Mouse (Mus musculus) left cerebral cortex, adult 2 months (tissue): Measurements from ENCODE around the gene Pitpnm3. TPM values are rescaled to one million over a fixed set of nuclear protein-coding genes. Genes with fewer than 3 reads are reported as not detected.

Experiments
- DNase-seq, 2 experiments: peaks; one replicate each; pipeline ENCODE4 v3.0.0; 2021 to 2022; ENCODE audit warnings: low spot score in 2 of 2, mixed read lengths in 1 of 2; ENCODE audit errors: extremely low spot score in 1 of 2
- H3K27ac ChIP-seq: fragments of 200-600 bp; 2 replicates; pipeline ENCODE4 v1.8.1; 2022
- H3K4me3 ChIP-seq: fragments of 200-600 bp; 2 replicates; pipeline ENCODE4 v1.8.1; 2022
- CTCF ChIP-seq: fragments of 200-600 bp; IDR thresholded peaks from 2 replicates; pipeline ENCODE4 v1.8.1; 2022; ENCODE audit warnings: antibody characterized with exemption, mild to moderate bottlenecking, moderate library complexity
- intact Hi-C: fragments of 180-260 bp; cut with DNase I; formaldehyde crosslinking; loops from one replicate; pipeline ENCODE4 v1.15.1; 2025
- total RNA-seq, 2 experiments: library from RNA; stranded (reverse); gene quantifications; 2 replicates each; pipeline ENCODE4 v1.2.3; 2021

Gene Pitpnm3
- total RNA-seq, 2 experiments from 2014 or later: 88.9 to 92.4 TPM

- TF ChIP-seq CTCF: no peak
- DNase-seq: no peak
- intact Hi-C loops: no loop called here
- Histone ChIP-seq H3K4me3 (no peak overlapping the region), H3K27ac (no peak overlapping the region)
Observed at GRCm38 (mm10) chr11:72120354-72120753, 15.2 kb downstream of the Pitpnm3 start.

GRCm38 (mm10) chr11:72118630-72119029 lies 16.9 kb downstream of the Pitpnm3 start:
- Histone ChIP-seq H3K27ac (no peak overlapping the region), H3K4me3 (no peak overlapping the region)
- TF ChIP-seq CTCF: no peak; the same call in 1 of the 2 replicates
- intact Hi-C loops: no loop called here
- DNase-seq: no peak

DNA sequence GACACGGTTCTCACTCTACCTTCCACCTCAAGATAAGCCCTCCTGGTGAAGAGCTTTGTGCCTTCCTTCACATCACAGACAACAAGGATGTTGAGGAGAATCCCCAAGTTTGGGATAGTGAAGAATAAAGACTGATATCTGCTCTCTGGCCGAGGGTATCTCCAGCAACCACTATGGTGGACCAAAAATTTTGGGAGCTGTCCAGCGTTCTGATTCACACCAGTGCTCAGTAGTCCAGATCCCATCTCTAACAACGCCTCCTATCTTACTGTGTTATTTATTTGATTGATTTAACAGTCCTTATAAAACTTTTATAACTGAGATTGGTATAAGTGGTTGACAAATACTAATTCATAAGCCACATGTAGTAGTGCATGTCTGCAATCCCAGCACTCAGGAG lies 22.3 kb downstream of the Pitpnm3 start:
- DNase-seq: no peak
- intact Hi-C loops: no loop called here
- H3K27ac ChIP-seq: no peak overlapping the region
- TF ChIP-seq CTCF: no peak
- H3K4me3 ChIP-seq: no peak overlapping the region

DNA sequence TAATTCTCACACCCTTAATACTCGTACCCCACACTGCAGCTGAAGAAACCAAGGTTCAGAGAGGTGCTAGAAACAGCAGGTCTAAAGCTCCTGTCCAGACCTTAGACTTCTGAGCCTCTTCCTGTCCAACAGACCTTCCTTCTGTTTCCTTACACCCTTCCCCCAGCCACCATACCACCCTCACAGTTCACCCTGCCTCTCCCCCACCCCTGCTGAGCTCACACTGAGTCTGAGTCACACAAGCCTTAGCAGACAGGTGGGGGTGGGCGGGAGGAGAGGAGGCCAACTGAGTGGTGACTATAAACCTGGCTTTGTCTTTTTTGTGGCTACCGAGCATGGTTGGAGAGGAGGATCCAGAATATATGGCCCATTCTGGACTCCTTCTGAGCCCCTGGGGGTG lies 24.9 kb downstream of the Pitpnm3 start:
- Histone ChIP-seq H3K27ac (peak overlapping the region; percentile 55; the same call in 1 of the 2 replicates), H3K4me3 (no peak overlapping the region)
- intact Hi-C loops: no loop called here
- peak in 1 of 2 experiments; percentile 56 for DNase-seq
- no peak for TF ChIP-seq CTCF

GRCm38 (mm10) chr11:72104223-72104622 lies 31.4 kb downstream of the Pitpnm3 start:
- DNase-seq: no peak
- Histone ChIP-seq H3K27ac (peak overlapping the region; percentile 28; the same call in 1 of the 2 replicates), H3K4me3 (no peak overlapping the region)
- intact Hi-C loops: no loop called here
- TF ChIP-seq CTCF: no peak

DNA sequence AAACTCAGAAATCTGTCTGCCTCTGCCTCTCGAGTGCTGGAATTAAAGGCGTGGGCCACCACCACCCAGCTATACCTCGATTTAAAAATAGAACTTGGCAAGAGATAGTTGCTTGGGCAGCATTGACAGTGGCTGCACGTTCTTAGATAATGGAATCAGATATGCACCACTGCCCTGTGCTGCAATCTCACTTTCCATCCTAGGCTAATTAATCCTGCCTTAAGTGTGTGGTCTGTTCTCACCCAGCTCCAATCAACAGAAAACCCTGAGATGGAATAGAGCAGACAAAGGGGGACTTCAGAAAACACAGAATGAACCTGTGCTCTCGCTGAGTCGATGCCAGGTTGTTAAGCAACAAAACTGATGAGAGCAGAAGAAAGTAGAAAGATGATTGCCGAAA lies 32.0 kb downstream of the Pitpnm3 start:
- TF ChIP-seq CTCF: no peak
- Histone ChIP-seq H3K27ac (no peak overlapping the region; the same call in 1 of the 2 replicates), H3K4me3 (no peak overlapping the region)
- intact Hi-C loops: no loop called here
- no peak for DNase-seq

- intact Hi-C loops: no loop called here
Observed at GRCm38 (mm10) chr11:72100996-72101395, 34.6 kb downstream of the Pitpnm3 start.

DNA sequence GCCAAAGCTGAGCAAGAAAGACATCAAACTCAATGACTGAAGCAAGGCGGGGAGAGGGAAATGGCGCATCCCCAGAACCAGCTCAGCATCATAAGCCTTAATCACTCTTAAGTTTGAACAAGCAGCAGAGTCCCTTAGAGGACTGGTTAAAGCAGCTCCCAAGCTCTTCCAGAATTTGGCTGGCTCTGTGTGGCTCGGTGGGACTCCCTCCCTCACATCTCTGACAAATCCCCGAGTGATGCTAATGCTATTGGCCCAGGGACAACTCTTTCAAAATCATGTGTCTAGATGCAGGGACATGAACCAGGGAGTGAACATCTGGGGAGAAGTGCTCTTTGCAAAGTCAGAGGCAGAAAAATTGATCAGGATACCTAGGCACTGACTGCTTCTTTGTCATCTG lies 36.4 kb downstream of the Pitpnm3 start:
- intact Hi-C loops: no loop called here
- DNase-seq: no peak
- no peak for TF ChIP-seq CTCF
- H3K27ac ChIP-seq: no peak overlapping the region
- H3K4me3 ChIP-seq: no peak overlapping the region

More at GRCm38 (mm10) chr11:72100996-72101395, 34.6 kb downstream of the Pitpnm3 start:
- no peak for DNase-seq
- Histone ChIP-seq H3K4me3 (no peak overlapping the region), H3K27ac (no peak overlapping the region)
- no peak for TF ChIP-seq CTCF

GRCm38 (mm10) chr11:72098027-72098426 lies 37.6 kb downstream of the Pitpnm3 start:
- Histone ChIP-seq H3K4me3 (no peak overlapping the region), H3K27ac (no peak overlapping the region)
- TF ChIP-seq CTCF: no peak
- DNase-seq: no peak
- intact Hi-C loops: no loop called here

DNA sequence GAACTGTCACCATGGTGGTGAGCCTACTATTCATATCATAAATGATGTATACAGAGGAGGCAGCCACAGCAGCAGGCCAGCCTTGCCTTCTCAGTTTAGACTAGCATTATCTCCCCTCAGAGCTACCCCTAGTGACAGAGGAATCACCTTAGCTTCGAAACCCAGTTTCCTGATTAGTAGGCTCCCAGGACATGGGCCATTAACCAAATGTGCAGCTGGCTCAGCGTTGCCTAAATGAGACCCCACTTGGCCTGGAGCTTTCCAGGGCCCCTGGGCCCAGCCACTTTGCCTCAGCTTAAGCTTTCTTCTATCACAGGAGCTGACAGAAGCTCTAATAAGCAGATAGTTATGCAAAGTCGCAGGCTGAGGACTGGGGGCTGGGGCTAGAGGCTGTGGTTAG lies 39.6 kb downstream of the Pitpnm3 start:
- no peak for TF ChIP-seq CTCF

GRCm38 (mm10) chr11:72094442-72094841 lies 41.1 kb downstream of the Pitpnm3 start:
- no peak overlapping the region for H3K27ac ChIP-seq
- no peak for DNase-seq
- intact Hi-C loops: no loop called here
- H3K4me3 ChIP-seq: no peak overlapping the region
- TF ChIP-seq CTCF: no peak

More for the DNA sequence above, 39.6 kb downstream of the Pitpnm3 start:
- intact Hi-C loops: no loop called here
- DNase-seq: no peak
- Histone ChIP-seq H3K27ac (no peak overlapping the region), H3K4me3 (no peak overlapping the region)

- DNase-seq: no peak
- Histone ChIP-seq H3K27ac (no peak overlapping the region), H3K4me3 (no peak overlapping the region)
- no peak for TF ChIP-seq CTCF
- intact Hi-C loops: no loop called here
Observed at GRCm38 (mm10) chr11:72092390-72092789, 43.2 kb downstream of the Pitpnm3 start.

- peak overlapping the region; percentile 82 for H3K27ac ChIP-seq
- intact Hi-C loops: loop anchor here (5.0 kb wide), 1 partner anchor 46 kb away; no protein-coding TSS in a partner anchor
- TF ChIP-seq CTCF: no peak
- no peak overlapping the region for H3K4me3 ChIP-seq
- DNase-seq: peak; percentile 62 to 65
Observed at GRCm38 (mm10) chr11:72086251-72087046, 49.1 kb downstream of the Pitpnm3 start.
